Mouse (Mus musculus): Measurements from ENCODE around the gene Ifna13. TPM values are rescaled to one million over a fixed set of nuclear protein-coding genes. Genes with fewer than 3 reads are reported as not detected.

Gene Ifna13
- polyA plus RNA-seq (2012; rRNA removed), result not detected in 2 replicates

DNA sequence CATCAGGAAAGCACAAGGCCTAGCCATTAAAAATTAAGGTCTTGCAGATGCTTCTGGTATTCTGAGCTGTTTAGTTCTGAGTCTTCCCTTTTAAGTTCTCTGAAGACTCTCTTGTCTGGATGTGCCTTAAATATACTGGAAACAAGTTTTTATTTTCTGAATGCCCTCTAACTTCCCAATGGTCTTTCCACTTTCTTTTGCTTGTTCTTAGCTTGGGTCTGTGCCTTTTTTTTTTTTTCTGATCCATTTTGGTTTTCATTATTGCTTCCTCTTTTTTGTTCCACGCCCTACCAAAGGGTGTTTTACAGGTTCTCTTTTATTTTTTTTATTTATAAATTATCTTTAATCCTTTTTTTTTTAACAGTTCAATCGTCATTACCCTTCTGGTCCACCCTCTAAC is at the start of gene Ifna13:
Gene Ifna13 (minus strand): TSS at position 101 of the 400 bp plus-strand sequence.
- 49% methylated on average over 2 of the region's 2 CpGs for WGBS
- no peak for DNase-seq (ENCODE audit: low read depth, low spot score)

DNA sequence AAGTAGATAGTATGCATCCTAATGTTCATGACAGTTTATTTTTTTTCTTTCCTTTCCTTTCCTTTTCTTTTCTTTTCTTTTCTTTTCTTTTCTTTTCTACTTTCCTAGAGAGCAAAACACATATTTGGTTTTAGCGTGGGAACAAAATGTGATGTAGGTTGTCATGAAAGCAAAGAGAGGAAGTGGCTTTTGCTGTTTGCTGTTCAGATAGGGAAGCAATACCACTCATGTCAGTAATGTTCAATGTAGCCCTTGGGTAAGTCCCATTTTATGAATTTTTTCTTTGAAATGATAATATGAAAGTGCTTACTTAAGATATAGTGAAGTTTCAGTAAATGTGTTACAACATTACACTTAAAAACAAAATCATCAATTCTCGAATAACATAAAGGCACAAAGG is 49.1 kb upstream of the Ifna13 start:
- 78% methylated on average over 2 of the region's 2 CpGs for WGBS
- no peak for DNase-seq (ENCODE audit: low read depth, low spot score)

GRCm38 (mm10) chr4:88692537-88692936 is 48.3 kb upstream of the Ifna13 start:
- WGBS, result 69% methylated on average over 1 of the region's 1 CpGs
- DNase-seq (ENCODE audit: low read depth, low spot score), result no peak

GRCm38 (mm10) chr4:88691259-88691658 is 47.0 kb upstream of the Ifna13 start, which contains the start of gene Ifnab:
TSS of gene Ifnab (minus strand) at chr4:88691359.
- no peak for DNase-seq (ENCODE audit: low read depth, low spot score)
- 62% methylated on average over 2 of the region's 2 CpGs for whole genome bisulfite sequencing

- no peak for DNase-seq (ENCODE audit: low read depth, low spot score)
- 89% methylated on average over 1 of the region's 1 CpGs for WGBS
Observed at GRCm38 (mm10) chr4:88683812-88684211, 39.6 kb upstream of the Ifna13 start, which contains the start of gene Ifna2. TSS of gene Ifna2 (minus strand) at chr4:88683912.

DNA sequence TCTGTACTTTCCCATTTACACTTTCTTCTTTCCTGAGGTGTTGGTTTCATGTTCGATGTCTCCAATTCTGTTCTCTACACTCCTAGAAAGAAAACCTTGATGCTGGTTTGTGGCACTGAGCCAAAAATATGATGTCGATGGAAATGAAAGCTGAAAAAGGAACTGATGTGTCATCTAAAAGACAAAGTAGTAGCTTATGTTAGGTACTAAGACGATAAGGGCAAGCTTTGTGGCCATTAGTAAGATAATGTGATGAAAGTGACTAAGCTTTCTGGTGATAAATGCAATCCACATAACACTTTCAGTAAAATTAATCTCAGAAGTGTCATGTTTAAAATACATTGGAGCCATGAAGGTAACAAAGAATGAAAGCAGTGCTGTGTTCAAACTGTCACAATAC is 37.1 kb upstream of the Ifna13 start:
- 41% methylated on average over 3 of the region's 3 CpGs for WGBS
- DNase-seq (ENCODE audit: low read depth, low spot score), result no peak

DNA sequence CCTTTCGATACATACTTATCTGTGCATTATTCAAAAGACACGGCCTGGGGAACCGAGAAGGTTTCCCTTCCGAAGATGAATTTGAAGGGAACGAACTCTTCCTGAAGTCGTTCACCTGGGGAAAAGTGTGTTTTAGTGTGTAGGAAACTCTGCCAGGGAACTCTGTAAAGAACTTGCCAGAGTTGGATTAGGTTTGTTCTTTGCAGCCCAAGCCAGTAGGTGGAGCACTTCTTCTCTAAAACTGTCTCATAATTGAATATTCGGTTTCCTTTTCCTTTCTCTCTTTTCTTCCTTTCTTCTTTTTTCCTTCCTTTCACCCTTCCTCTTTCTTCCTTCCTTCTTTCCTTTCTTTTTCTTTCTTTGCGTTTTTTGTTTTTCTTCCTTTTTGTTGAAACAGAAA is 36.1 kb upstream of the Ifna13 start:
- 42% methylated on average over 8 of the region's 8 CpGs for WGBS
- no peak for DNase-seq (ENCODE audit: low read depth, low spot score)

- WGBS, result 65% methylated on average over 1 of the region's 1 CpGs
- no peak for DNase-seq (ENCODE audit: low read depth, low spot score)
Observed at GRCm38 (mm10) chr4:88676824-88677223, 32.6 kb upstream of the Ifna13 start, which contains the start of gene Ifna16. TSS of gene Ifna16 (minus strand) at chr4:88676924.

DNA sequence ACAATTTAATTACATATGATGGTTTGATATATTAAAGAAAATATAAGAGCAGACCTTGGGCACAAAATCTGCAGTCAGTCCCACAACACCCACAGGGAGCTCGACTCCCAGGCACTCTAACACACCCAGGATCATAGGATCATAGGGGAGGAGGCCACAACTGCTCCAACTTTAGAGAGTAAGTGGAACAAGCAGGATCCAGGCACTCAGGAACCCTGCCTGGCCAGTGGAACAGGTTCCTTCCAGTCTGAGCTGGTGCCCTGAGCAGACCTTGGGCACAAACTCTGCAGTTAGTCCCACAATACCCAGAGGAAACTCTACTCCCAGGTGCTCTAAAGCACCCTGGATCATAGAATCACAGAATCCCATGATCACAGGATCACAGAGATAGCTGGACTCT is 11.2 kb upstream of the Ifna13 start:
- DNase-seq (ENCODE audit: low read depth, low spot score), result no peak
- 13% methylated on average over 1 of the region's 1 CpGs for WGBS

DNA sequence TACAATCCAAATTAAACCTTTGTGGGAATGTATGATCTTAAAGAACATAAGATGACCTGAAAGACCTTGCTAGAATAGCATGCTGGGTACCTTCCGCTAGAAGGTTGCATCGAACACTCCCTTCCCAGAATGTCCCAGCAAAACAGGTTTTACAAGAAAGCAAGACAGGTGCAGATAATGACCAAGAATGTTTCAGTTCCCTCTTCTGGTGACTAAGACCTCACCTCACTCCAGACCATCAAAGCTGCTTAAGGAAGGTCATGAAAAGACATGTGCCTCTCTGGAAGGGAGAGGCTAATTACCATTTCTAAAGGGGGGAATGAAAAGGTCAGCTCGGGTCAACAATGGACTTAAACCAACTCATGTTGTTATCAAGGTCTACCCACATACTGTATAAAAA is 9.4 kb upstream of the Ifna13 start:
- no peak for DNase-seq (ENCODE audit: low read depth, low spot score)
- 46% methylated on average over 3 of the region's 3 CpGs for WGBS

DNA sequence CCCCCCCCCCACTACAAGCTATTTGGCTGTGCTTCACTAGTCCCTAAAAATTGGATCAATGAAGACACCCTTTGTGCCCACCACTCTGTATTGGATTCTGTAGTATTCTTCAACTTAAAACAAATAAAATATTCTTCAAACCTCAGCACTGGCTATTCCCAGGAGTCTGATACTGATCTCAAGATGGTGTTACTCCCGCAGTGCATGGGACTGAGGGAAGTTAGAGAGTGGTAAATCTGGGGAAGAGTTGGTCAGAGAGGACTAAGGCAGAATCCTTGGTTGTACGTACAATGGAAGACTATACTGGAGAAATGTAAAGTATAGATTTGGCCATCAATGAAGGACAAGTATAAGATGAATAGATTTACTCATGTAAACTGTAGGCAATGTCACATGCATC is 1.7 kb downstream of the Ifna13 start:
- no peak for DNase-seq (ENCODE audit: low read depth, low spot score)
- 23% methylated on average over 2 of the region's 2 CpGs for WGBS

DNA sequence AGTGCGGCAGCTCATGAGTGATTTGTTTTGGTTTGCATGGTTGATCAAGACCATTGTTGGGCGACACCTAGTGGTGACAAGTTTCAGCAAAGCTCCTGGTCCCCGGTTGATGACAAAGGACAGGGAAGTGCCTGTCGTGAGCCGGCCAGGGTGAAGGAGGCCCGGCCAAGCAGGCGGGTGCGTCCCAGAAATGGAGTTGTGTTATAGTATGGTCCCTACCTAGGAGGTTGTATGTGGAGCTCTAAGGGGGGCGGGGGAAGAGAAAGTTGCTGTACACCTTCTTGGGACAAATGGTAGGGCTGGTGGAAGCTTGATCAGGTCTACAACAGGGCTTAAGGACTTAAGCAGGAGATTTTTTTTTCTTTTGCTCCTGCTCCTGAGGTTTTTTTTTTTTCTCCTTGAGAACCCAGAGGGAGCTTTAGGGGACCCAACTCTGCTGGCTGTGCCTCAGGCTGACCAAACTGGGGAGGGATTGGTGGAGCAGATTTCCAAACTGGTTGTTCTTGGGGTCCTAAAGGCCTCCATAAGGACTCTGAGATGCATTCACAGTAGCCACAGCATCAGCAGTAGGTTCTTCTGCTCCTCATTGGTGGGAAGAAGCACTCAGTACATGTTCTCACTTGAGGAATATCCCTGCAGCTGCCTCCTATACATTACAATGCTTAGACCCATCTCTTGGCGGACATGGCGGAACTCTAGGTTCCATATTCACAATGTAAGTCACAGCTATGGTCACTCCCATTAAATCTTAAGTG is 3.0 kb downstream of the Ifna13 start:
- DNase-seq (ENCODE audit: low read depth, low spot score), result peak; percentile 100
- 9% methylated on average over 11 of the region's 11 CpGs for WGBS

DNA sequence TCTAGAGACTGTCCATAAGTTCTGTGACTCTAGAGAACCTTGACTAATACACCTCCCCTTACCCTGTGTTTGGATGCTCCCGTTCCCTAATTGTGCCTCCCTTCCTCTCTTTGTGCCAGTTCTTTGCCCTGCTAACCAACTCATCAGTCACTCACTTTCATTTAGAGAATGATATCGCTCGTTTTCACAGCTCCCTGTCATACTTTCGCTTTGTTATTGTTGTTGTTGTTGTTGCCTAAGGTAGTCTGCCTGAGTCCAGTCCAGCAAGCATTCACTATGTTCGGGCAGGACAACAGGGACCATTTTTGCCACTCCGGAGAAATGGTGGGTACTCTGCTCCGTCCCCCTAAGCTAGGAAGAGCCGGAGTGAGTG is 3.6 kb downstream of the Ifna13 start:
- WGBS, result 28% methylated on average over 8 of the region's 8 CpGs
- DNase-seq (ENCODE audit: low read depth, low spot score), result no peak

DNA sequence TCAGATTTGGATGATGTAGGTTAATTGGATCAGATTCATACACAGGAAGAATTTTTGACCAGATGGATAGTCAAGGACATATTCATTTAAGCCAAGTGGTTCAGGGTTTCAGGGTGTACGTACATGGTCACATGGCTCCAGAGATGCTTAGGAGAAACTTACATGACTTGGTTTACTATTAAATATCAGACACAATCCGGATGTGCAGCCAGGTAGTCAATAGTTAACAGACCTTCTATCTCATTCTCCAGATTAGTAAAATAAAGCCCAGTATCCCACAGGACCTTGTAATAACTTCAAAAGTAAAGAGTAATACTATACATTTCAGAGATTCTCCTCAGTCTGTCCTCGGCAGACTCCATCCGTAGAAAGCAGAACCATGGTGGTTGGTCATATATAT is 9.9 kb downstream of the Ifna13 start, which contains the start of gene C87499:
Gene C87499 (minus strand): TSS at position 101 of the 400 bp plus-strand sequence.
- 89% methylated on average over 4 of the region's 4 CpGs for WGBS
- no peak for DNase-seq (ENCODE audit: low read depth, low spot score)

- DNase-seq (ENCODE audit: low read depth, low spot score), result no peak
Observed at GRCm38 (mm10) chr4:88603276-88603675, 41.0 kb downstream of the Ifna13 start, which contains the start of gene Ifna12. TSS of gene Ifna12 (minus strand) at chr4:88603376.

Other genes starting within 250 kb of the Ifna13 start
- gene Hacd4, start 205.5 kb downstream of the Ifna13 start, polyA plus RNA-seq (2012; rRNA removed), result 1.0 and 1.3 TPM in 2 replicates
- gene Ifnb1, start 121.7 kb downstream of the Ifna13 start, polyA plus RNA-seq (2012; rRNA removed), result not detected in 2 replicates
- gene Ifna15, start 86.2 kb downstream of the Ifna13 start, polyA plus RNA-seq (2012; rRNA removed), result not detected in 2 replicates
- gene Ifna14, start 72.7 kb downstream of the Ifna13 start, polyA plus RNA-seq (2012; rRNA removed), result not detected in 2 replicates
- gene Ifna9, start 52.1 kb downstream of the Ifna13 start, polyA plus RNA-seq (2012; rRNA removed), result not detected in 2 replicates
- gene Ifna12, start 41.1 kb downstream of the Ifna13 start, polyA plus RNA-seq (2012; rRNA removed), result not detected in 2 replicates
- gene C87499, start 10.0 kb downstream of the Ifna13 start, polyA plus RNA-seq (2012; rRNA removed), result not detected in 2 replicates
- not detected in 2 replicates for gene Ifna16, start 32.5 kb upstream of the Ifna13 start, polyA plus RNA-seq (2012; rRNA removed)
- not detected in 2 replicates for gene Ifna2, start 39.5 kb upstream of the Ifna13 start, polyA plus RNA-seq (2012; rRNA removed)
- gene Ifnab, start 46.9 kb upstream of the Ifna13 start, polyA plus RNA-seq (2012; rRNA removed), result not detected in 2 replicates
- 0.15 and 0.21 TPM in 2 replicates for gene Gm26566, start 77.3 kb upstream of the Ifna13 start, polyA plus RNA-seq (2012; rRNA removed)
- gene Klhl9, start 78.0 kb upstream of the Ifna13 start, polyA plus RNA-seq (2012; rRNA removed), result 7.2 and 12.3 TPM in 2 replicates
- gene Gm13271, start 110.4 kb upstream of the Ifna13 start, polyA plus RNA-seq (2012; rRNA removed), result not detected in 2 replicates
- not detected in 2 replicates for gene Gm13283, start 115.7 kb upstream of the Ifna13 start, polyA plus RNA-seq (2012; rRNA removed)
- not detected in 2 replicates for gene Gm13290, start 129.4 kb upstream of the Ifna13 start, polyA plus RNA-seq (2012; rRNA removed)
- not detected in 2 replicates for gene Gm13289, start 132.5 kb upstream of the Ifna13 start, polyA plus RNA-seq (2012; rRNA removed)
- not detected in 2 replicates for gene Gm13272, start 135.4 kb upstream of the Ifna13 start, polyA plus RNA-seq (2012; rRNA removed)
- gene Ifnz, start 137.7 kb upstream of the Ifna13 start, polyA plus RNA-seq (2012; rRNA removed), result not detected in 2 replicates
- not detected in 2 replicates for gene Gm13276, start 141.2 kb upstream of the Ifna13 start, polyA plus RNA-seq (2012; rRNA removed)
- gene Gm13277, start 144.2 kb upstream of the Ifna13 start, polyA plus RNA-seq (2012; rRNA removed), result not detected in 2 replicates
- gene Gm13278, start 147.1 kb upstream of the Ifna13 start, polyA plus RNA-seq (2012; rRNA removed), result not detected in 2 replicates
- gene Gm13275, start 150.0 kb upstream of the Ifna13 start, polyA plus RNA-seq (2012; rRNA removed), result not detected in 2 replicates
- not detected in 2 replicates for gene Gm13279, start 152.9 kb upstream of the Ifna13 start, polyA plus RNA-seq (2012; rRNA removed)
- gene Gm13285, start 155.2 kb upstream of the Ifna13 start, polyA plus RNA-seq (2012; rRNA removed), result not detected in 2 replicates
- gene Gm13287, start 158.8 kb upstream of the Ifna13 start, polyA plus RNA-seq (2012; rRNA removed), result not detected in 2 replicates
- gene Gm13288, start 161.1 kb upstream of the Ifna13 start, polyA plus RNA-seq (2012; rRNA removed), result not detected in 2 replicates
- not detected in 2 replicates for gene Ifna7, start 171.8 kb upstream of the Ifna13 start, polyA plus RNA-seq (2012; rRNA removed)
- not detected in 2 replicates for gene Ifna11, start 175.5 kb upstream of the Ifna13 start, polyA plus RNA-seq (2012; rRNA removed)
- gene Ifna6, start 183.0 kb upstream of the Ifna13 start, polyA plus RNA-seq (2012; rRNA removed), result not detected in 2 replicates
- gene Ifna5, start 191.1 kb upstream of the Ifna13 start, polyA plus RNA-seq (2012; rRNA removed), result not detected in 2 replicates
- not detected in 2 replicates for gene Ifna4, start 197.4 kb upstream of the Ifna13 start, polyA plus RNA-seq (2012; rRNA removed)
- not detected in 2 replicates for gene Ifna1, start 205.6 kb upstream of the Ifna13 start, polyA plus RNA-seq (2012; rRNA removed)
- gene Ifne, start 235.7 kb upstream of the Ifna13 start, polyA plus RNA-seq (2012; rRNA removed), result not detected in 2 replicates

Data from large intestine, adult 2 months (tissue).